Mouse (Mus musculus) G1E (cell line): ENCODE data around the gene Aoc3.

Source experiments
- CTCF ChIP-seq: IDR thresholded peaks from 2 replicates; pipeline ENCODE4 v1.5.1; 2012; ENCODE audit warnings: low read depth, low read length, inconsistent platforms, mixed read lengths
- GATA1 ChIP-seq: IDR thresholded peaks from 2 replicates; pipeline ENCODE4 v1.6.1; 2012; ENCODE audit warnings: borderline replicate concordance, low read length, inconsistent platforms, mixed read lengths

- TF ChIP-seq CTCF (no peak), GATA1 (no peak)
Observed at GRCm38 (mm10) chr11:101378926-101379325, 48.5 kb downstream of the Aoc3 start.
